Mouse (Mus musculus): ENCODE results near the gene Ap1g1. TPM values are rescaled to one million over a fixed set of nuclear protein-coding genes. Genes with fewer than 3 reads are reported as not detected.
"Not testable (repeated sequence)": the region's sequence is repeated elsewhere in the genome, so short reads cannot be mapped to it uniquely, and the experiment has no call there.

Ap1g1 gene
- 10 to 100 TPM; 37.7 to 38.9 TPM for total RNA-seq (2021)

- intact Hi-C loops (cut with DNase I), result loop anchor here (2.0 to 5.0 kb wide), 4 partner anchors 40 to 211 kb away; partner anchors contain the start of genes Dhodh, Dhx38, Phlpp2 and Txnl4b
Measured at GRCm38 (mm10) chr8:109778280-109778977, at the start of gene Ap1g1. Gene Ap1g1 (plus strand): TSS chr8:109778554.

GRCm38 (mm10) chr8:109731012-109731411 is 47.3 kb upstream of the Ap1g1 start:
- intact Hi-C loops (cut with DNase I), result no loop called here
- DNase-seq, result no peak

More at GRCm38 (mm10) chr8:109778280-109778977, at the start of gene Ap1g1:
- peak; percentile 92 to 98 for DNase-seq

- DNase-seq, result no peak
- intact Hi-C loops (cut with DNase I), result no loop called here
Measured at GRCm38 (mm10) chr8:109734018-109734417, 44.3 kb upstream of the Ap1g1 start.

- DNase-seq, result peak; percentile 7 to 14
Measured at GRCm38 (mm10) chr8:109736819-109737218, 41.5 kb upstream of the Ap1g1 start.

GRCm38 (mm10) chr8:109737237-109738048 is 40.9 kb upstream of the Ap1g1 start, which contains the start of gene Atxn1l:
Gene Atxn1l (minus strand): TSS chr8:109737739.
- DNase-seq, result peak; percentile 86 to 88
- intact Hi-C loops (cut with DNase I), result no loop called here

More at GRCm38 (mm10) chr8:109736819-109737218, 41.5 kb upstream of the Ap1g1 start:
- intact Hi-C loops (cut with DNase I), result no loop called here

GRCm38 (mm10) chr8:109738049-109738380 is 40.3 kb upstream of the Ap1g1 start:
- no peak for DNase-seq
- intact Hi-C loops (cut with DNase I), result no loop called here

- intact Hi-C loops (cut with DNase I), result no loop called here
Measured at GRCm38 (mm10) chr8:109747468-109748199, 30.7 kb upstream of the Ap1g1 start.

GRCm38 (mm10) chr8:109750274-109750673 is 28.1 kb upstream of the Ap1g1 start:
- intact Hi-C loops (cut with DNase I), result no loop called here
- no peak for DNase-seq

More at GRCm38 (mm10) chr8:109747468-109748199, 30.7 kb upstream of the Ap1g1 start:
- no peak for DNase-seq

GRCm38 (mm10) chr8:109750699-109751098 is 27.7 kb upstream of the Ap1g1 start:
- intact Hi-C loops (cut with DNase I), result no loop called here
- DNase-seq, result peak; percentile 8 to 9

GRCm38 (mm10) chr8:109751731-109752485 is 26.4 kb upstream of the Ap1g1 start:
- no peak for DNase-seq
- intact Hi-C loops (cut with DNase I), result no loop called here

GRCm38 (mm10) chr8:109754696-109755095 is 23.7 kb upstream of the Ap1g1 start:
- no peak for DNase-seq
- intact Hi-C loops (cut with DNase I), result no loop called here

GRCm38 (mm10) chr8:109755554-109755953 is 22.8 kb upstream of the Ap1g1 start:
- intact Hi-C loops (cut with DNase I); DNase-seq: not testable (repeated sequence)

- no peak for DNase-seq
- intact Hi-C loops (cut with DNase I), result no loop called here
Measured at GRCm38 (mm10) chr8:109756849-109757248, 21.5 kb upstream of the Ap1g1 start.

- DNase-seq, result no peak
- intact Hi-C loops (cut with DNase I), result no loop called here
Measured at GRCm38 (mm10) chr8:109759426-109759825, 18.9 kb upstream of the Ap1g1 start.

- peak in 1 of 2 experiments; percentile 6 for DNase-seq
- intact Hi-C loops (cut with DNase I), result no loop called here
Measured at GRCm38 (mm10) chr8:109760221-109760620, 18.1 kb upstream of the Ap1g1 start.

- no peak for DNase-seq
- intact Hi-C loops (cut with DNase I), result no loop called here
Measured at GRCm38 (mm10) chr8:109764031-109764430, 14.3 kb upstream of the Ap1g1 start.

GRCm38 (mm10) chr8:109766081-109766480 is 12.3 kb upstream of the Ap1g1 start:
- no peak for DNase-seq
- intact Hi-C loops (cut with DNase I), result no loop called here

GRCm38 (mm10) chr8:109773154-109773553 is 5.2 kb upstream of the Ap1g1 start:
- intact Hi-C loops (cut with DNase I), result no loop called here
- DNase-seq, result no peak

- intact Hi-C loops (cut with DNase I), result loop anchor here (2.0 to 5.0 kb wide), 4 partner anchors 41 to 211 kb away; partner anchors contain the start of genes Dhodh, Dhx38, Phlpp2 and Txnl4b
- DNase-seq, result no peak
Measured at GRCm38 (mm10) chr8:109777851-109778250, 503 bp upstream of the Ap1g1 start.

- DNase-seq, result peak in 1 of 2 experiments; percentile 40
- intact Hi-C loops (cut with DNase I), result loop anchor here (2.0 to 5.0 kb wide), 4 partner anchors 40 to 212 kb away; partner anchors contain the start of genes Dhodh, Dhx38, Phlpp2 and Txnl4b
Measured at GRCm38 (mm10) chr8:109778993-109779421, 653 bp downstream of the Ap1g1 start.
